Mouse (Mus musculus) G1E (cell line): Measurements from ENCODE around the gene Maml2.

Experiments used
- CTCF ChIP-seq: IDR thresholded peaks from 2 replicates; pipeline ENCODE4 v1.5.1; 2012; ENCODE audit warnings: low read depth, low read length, inconsistent platforms, mixed read lengths
- GATA1 ChIP-seq: IDR thresholded peaks from 2 replicates; pipeline ENCODE4 v1.6.1; 2012; ENCODE audit warnings: borderline replicate concordance, low read length, inconsistent platforms, mixed read lengths
- GATA2 ChIP-seq: IDR thresholded peaks from 2 replicates; pipeline ENCODE4 v1.6.1; 2012; ENCODE audit warnings: low read depth, low read length, inconsistent platforms, borderline replicate concordance
- TAL1 ChIP-seq: conservative IDR thresholded peaks from 2 replicates; pipeline ENCODE4 v1.6.1; 2012; ENCODE audit warnings: low read depth, low read length, inconsistent platforms, mixed read lengths

DNA sequence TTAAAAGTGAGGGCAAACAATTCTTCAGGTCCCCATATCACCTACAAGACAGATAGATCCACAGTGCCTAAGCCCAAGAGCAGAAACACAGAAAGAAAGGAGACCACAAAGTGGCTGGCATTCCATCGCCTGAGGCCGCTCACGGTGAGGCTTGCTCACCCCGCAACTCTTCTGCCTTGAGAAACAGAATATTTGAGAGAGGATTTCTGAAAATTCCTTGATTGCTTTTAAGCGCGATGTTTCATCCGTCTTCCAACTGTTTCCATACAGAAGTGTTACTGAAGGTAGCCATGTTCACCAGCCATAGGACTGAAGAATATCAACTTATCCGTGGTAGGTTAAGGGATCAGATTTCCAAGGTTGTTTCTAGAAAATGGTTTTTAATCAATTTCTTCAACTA, 383.4 kb downstream of the Maml2 start:
- TF ChIP-seq GATA1 (no peak), CTCF (no peak), GATA2 (no peak), TAL1 (no peak)
